Mouse (Mus musculus) urinary bladder, postnatal 10 days (tissue): ENCODE measurements around the gene Ifna4.

ENCODE experiments used
- DNase-seq: peaks from one replicate; pipeline ENCODE4 v3.0.0; 2022; ENCODE audit warnings: low spot score

The Ifna4 gene

DNA sequence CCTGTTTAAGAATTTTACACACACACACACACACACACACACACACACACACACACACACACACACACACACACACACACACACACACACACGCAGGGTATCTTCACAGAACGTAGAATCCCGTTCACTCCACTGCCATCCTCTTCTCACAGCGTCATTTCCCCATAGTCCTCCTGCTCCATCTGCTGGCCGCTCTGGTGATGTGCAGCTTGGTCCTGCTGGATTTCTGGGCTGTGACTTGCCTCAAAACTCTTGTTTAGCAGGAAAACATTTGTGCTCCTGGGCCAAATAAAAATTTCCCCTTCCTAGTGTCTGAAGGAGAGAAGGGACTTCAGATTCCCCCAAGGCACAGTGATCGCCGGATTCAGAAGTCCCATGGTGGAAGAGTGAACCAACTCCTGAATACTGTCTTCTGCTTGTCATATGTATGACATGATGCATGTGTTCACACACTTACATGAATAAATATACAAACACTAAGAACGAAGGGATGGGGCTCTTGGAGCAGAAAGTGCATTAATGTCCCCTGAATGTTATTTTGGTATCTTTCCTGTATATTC is 25.8 kb downstream of the Ifna4 start:
- no peak for DNase-seq

DNA sequence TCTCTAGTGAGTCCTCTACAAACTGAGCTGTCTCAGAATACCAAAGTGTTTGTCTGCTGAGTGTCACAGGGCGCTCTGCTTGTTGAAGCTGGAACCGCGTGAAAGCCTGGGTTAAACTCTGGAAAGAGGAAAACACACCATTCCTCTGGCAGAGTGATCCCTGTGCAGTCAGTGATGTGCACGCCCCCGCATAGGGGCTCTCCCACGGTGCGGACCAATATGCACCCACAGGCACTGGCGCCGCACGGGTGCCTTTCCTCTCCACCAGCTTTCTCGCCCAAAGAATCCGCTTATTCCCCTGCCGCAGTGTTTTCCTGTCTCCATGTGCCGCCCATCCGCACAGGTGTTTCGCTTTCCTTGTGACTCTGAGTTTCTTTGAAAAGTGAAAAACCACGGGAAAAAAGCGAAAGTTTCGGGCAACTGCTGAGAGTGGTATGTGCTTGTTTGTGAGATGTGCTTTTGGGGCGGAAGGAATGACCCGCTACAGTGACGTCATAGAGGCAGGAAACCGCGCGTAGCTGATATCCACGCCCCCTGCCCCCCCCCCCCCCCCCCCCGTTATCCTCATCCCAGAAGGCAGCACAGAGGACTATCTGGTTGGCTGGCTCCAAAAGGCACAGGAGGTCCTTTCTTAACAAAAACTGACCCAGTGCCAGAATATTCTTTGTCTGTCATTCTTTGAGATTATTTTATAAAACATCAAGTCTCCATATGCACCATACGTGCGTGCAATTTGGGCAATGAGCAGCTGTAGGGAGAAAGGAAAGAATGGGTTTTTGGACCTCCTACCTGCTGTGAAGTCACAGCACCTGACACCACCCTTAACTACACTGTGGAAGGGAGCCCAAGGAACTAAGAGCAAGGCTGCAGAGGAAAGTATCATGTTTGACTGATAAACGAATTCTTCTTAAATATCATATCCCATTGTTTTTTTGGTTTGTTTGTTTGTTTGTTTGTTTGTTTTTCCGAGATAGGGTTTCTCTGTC is 26.6 kb downstream of the Ifna4 start:
- no peak for DNase-seq

DNA sequence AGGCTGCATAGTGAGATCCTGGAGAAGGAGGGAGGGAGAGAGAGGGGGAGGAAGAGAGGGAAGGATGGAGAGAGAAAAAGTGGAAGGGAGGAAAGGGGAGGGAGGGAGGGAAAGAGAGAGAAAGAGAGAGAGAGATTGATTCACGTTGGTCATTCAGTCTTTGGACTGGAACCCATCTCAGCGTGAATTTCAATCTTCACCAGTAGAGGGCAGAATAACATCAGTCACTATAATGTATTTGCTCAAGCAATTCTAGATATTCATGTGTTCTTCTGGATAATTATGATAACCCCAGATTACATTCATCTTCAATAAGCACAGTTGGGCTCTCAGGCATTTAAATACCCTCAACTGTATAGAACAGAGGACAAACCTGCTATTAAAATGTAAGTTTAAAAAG is 31.0 kb downstream of the Ifna4 start:
- DNase-seq, result no peak

DNA sequence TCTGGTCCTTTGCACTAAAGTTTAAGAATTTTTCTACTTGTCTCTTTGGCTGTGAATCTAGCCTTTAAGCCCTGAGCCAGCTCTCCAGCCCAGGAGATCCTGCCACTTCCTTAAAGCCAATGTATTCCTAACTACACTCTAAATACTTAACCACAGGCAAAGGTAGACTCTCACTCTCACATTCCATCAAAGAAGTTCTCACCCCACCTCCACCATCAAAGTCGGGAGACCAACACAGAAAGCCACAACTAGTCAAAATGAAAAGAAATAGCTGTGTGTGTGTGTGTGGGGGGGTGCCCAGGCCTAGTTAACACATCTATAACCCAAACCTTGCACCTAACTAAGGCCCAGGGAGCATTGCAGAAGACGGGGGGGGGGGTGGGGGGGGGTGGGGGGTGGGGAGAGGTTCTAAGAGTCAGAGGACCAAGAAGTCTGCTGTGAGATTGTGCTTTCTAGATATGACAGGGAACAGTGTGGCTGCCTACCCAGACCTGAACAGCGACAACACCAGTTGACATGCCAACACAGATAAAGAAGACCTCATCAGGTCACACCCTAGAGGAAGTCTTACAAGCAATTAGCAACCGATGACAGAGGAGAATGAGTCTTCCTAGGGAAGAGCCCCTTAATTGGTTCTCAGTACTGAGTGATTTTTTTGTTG is 33.9 kb downstream of the Ifna4 start:
- no peak for DNase-seq

DNA sequence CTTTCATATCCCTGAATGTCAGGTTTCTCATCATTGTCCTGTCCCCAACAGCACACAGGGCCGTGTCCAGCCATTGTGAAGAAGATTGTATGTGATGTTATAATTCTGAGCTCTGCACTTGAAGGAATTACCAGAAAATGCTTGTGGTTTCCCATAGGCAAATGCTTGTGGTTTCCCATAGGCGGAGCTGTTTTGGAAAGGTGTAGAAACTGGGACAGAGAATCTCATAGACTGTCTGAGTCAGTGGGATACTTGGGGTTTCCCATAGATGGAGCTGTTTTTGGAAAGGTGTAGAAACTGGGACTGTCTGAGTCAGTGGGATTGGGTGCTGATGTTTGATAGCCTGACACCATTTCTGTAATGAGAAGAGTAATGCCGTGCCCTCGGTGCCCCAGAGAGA is 34.9 kb downstream of the Ifna4 start:
- no peak for DNase-seq

DNA sequence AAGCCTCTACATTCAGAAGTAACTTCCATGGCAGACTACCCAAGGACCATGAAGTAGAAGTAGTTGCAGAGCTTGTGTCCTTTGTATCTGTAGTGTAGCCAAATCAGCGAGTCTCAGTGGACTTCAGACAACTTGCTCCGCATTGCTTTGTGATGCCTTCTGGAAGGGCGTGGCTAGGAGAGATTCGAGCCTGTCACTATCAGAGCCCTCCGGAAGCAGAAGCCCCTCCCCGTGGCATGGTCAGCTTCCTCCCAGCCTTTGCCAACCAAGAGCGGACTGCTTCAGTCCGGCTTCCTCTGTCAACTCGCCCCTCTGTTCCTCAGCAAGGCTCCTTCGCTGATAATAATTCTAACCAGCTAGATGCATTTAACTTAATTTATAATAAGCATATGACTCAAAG is 36.6 kb downstream of the Ifna4 start:
- no peak for DNase-seq

DNA sequence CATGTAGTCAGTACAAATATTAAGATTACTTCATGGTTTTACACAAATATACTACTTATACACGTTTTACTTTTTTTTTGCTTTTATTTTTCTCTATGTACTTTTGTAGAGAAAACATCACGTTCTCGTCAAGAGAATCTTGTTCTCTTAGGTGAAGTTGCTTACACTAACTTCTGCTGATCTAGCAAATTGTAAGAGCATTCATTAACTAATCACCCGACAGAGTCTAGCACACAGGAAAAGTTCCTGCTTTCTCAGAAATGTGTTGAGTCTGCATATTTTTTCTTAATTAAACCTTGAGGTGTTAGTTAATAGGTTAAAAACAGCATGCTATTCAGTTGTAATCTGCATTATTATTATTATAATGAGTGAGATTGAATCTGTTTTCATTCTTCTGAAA is 37.1 kb downstream of the Ifna4 start:
- no peak for DNase-seq

DNA sequence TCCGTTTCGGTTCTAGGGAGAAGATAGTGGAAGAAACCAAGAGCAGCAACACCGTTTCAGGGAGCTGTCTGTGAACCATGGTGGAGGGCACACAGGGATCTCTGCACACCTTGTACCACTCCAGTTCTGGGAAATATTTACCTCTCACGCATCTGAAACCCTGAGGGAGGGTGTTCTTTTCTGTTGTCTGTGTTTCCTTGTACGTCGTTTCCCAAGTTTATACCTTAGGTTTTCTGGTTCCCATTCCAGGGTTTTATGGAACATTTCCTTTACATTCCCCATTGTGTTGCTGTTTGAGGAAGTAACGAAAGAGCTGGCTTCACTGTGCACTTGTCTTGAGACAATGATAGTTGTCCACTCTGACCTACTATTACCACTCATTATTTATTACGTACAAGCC is 38.4 kb downstream of the Ifna4 start, which contains the start of gene Ifne:
TSS of gene Ifne (minus strand) at position 101 of the 400 bp plus-strand sequence.
- DNase-seq, result no peak

DNA sequence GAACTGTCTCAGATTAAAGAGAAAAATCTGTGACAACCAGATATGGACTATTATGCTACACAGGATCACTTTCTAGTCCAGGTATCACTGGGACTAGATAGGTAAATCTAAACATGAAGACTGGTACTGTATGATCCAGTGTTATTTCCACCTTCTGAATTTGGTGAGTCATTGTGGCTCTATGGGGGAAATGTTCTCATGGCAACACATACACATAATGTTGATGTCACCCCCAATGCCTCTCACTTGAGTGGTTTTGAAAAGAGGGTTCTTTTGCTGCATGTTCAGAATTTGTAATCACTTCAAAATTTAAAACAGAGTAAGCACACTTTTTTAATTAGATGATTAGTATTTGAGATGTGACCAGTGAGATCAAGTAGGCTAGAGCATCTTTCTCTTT is 46.6 kb downstream of the Ifna4 start:
- no peak for DNase-seq
